Mouse (Mus musculus) spleen, adult 12 weeks (tissue): ENCODE measurements at regions not wholly inside any gene's neighbourhood (a gene's known extent, or its start where the extent isn't known, plus 50 kb on each side); places are given as distances from the start of the nearest gene placed in this dataset.
"Not testable (repeated sequence)": the region's sequence is repeated elsewhere in the genome, so short reads cannot be mapped to it uniquely, and the experiment has no call there.

Experiments
- DNase-seq: peaks from one replicate; pipeline ENCODE4 v3.0.0; 2022; ENCODE audit warnings: low spot score

DNA sequence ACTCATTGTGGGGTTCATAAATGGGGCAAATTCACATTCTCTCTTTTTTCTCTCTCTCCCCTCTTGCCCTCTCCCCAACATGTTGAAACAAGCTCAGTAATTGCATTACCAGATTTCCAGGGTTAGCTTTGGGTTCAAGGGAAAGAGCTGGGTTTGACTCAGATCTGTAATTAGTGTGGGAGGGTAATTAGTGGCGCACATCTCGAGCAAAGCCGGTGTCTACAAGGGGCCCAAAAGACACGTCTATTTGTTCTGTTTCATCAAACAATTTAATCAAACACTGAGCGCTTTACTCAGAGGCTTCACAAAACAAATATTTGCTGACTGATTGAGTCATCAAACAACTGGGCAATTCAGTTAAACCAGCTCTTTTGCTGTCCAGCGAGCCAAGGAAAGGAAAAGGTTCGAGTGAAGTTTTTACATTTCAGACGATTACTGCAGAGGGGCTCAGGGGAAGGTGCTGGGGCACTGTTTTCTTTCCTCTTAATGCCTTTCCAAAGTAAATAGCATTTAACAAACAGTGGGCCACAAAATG, 193.6 kb upstream of the Six2 start:
- DNase-seq: no peak

DNA sequence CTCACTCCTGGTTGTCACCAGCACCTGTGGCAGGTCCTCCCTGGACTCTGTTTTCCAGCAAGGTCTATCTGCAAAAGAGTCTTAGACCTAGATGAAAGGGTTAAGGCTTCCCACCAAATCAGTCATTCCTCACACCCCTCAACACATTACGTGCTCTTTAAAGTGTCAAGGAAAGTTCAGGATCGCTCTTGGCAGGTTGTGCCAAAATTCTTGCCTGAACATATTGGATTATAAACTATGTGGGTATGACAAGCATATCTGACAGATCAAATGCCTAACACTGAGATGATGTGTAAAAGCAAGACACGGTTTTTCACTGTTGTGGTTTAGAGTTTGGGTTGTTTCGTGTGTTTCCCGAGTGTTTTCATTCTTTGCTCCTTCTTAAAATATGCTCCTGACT, 193.0 kb upstream of the Six2 start:
- no peak for DNase-seq

DNA sequence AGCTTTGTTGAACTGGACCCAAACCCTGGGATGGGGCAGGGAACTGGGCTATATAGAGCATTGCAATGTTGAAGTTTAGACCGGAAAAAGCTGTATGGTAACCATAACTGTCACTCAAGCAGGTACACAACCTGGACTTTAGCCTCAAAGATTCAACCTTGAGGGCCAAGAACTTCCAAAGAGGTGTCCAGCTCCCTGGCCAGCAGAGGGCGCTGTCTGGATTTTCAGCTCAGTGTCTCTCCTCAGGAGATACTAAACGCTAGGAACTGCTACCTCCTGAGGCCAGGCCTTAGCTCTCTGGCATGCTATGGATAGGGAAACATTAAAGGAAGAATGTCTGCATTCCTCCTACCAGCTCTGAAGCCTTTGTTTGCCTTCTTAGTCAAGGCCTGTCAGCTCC, 189.4 kb upstream of the Six2 start:
- peak; percentile 37 for DNase-seq

DNA sequence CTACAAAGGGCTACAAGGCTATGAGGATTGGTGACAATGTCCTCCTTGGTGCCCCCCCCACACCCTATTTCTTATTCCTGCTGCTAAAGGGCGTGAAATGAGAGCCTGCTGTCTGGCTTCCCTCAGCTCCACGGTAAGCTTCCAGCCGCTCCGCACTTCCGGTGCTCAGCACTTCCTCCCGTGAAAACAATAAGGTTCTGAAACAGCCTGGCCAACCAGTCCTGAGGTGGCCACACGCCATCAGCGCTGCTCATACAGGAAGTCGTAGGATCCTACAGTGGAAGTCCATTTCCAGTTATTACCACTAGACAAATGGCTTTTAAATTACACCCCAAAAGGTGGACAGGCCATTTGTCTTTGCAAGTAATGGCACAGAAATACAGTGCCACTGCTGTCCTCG, 188.8 kb upstream of the Six2 start:
- no peak for DNase-seq

DNA sequence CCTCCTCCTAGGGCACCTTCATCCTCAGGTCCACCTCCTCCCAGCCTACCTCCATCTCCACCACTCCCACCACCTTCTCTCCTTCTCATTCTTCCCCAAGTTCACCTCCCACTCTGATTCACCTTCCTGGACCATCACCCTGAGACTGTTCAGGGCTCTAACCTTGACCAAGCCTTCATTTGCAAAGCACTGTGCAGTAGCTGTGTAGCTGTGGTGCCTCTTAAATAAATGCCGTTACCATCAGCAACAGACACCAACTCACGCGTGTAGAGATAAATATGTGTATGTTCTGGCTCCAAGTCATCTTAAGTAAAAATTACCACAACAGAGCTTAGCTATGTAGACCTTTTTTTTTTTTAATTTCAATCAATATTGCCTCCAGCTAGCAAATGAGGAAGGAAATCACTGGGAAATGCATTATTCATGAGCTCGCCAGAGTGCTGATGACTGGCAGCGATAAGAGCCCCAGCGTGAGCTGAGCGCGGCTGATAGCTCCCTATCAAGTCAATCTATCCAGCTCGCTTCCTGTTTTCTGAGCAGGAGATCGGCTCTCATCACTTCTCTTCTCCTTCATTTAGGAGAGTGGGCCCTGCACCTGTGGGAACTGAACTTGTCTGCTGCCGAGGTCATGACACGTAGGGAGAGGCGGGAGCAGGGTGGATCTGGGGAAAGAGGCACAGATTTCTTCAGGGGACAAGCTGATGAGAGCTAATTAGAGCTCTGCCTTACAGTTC, 185.9 kb upstream of the Six2 start:
- DNase-seq: no peak

DNA sequence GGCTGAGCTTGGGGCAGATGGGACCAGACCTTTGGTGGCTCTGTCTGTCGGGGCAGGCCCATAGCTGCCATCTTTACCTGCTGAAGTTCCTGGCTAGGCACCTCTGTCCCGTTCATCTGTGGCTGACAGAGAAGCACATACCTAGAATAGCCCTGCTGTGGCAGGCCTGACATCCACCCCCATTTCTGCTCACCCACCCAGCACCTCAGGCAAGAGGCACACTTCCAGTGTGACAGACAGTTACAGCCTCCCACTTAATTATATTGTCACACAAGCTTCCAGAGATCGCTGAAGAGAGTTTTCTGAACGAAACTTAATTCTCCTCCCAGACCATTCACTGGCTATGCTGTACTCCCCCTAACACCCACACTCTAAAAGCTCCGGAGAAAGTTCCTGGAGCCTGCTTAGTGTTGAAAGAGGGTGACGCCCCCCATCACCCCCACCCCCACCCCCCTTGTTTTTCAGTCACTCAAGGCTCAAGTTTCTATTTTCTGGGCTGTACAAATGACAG, 184.9 kb upstream of the Six2 start:
- DNase-seq: no peak

DNA sequence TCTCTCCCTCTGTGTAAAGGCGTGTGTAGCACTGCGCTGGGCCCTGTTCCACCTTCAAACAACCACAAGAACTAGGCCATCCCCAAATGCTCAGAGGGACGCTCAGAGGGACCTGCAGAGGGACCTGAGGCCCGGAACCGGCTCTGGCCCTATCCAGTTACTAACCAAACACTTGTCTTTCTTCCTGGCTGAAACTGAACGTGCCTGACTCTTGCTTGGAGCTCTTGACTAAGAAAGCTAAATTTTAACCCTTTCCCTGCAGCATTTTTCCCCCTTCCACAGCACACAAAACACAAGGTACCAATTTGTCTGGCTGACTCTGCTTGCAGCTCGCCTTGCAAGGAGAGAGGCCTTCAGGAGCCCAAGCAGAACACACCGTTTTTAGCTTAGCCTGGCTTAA, 182.3 kb upstream of the Six2 start:
- no peak for DNase-seq

DNA sequence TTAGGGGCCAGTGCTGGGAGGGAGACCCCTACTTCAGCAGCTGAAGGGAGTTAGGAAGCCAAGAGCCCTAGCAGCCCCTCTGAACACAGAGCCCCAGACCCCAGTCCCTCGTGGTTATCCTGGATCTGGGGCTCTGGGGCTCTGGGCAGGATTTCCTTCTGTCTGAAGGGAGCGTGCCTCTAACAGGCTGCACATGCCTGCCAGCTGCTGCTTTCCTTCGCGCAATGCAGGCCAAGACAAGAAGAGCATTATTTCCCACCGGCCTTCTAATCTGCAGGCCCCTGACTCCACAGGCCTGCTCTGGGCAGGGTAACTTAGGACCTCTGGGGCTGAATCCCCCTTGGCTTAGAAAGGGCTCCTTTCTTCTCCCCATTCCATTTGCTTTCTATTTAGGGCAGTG, 181.1 kb upstream of the Six2 start:
- DNase-seq: no peak

DNA sequence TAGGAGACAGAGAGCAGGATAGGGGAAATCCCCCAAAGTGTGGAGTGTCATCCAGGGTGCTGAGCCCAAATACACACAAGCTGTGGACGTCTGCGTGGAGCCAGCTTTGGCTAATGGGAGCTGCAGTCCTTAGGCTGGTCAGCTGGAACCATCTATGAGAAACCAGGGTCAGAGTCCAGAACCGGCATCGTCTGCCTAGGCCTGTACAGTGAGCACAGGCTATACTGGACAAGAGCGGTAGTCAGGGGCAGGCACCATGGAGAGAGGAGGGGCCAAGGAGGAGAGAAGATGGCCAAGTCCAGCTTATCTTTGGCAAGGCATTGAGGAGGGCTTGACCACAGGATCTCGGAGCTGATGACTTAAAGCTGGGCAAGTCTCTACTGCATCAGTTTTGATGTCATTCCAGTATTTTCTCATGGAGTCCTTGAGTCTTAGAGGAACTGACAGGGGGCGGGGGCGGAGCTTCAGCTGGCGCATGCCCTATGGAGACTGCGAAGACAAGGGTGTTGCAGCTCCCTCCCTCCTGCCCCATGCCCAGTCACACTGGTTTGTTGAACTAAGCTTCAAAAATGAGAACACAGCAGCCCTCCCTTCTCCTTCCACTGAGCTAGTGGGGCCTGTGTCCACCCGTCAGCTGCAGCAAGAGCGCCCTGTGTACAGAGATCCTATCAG, 180.0 kb upstream of the Six2 start:
- DNase-seq: no peak

DNA sequence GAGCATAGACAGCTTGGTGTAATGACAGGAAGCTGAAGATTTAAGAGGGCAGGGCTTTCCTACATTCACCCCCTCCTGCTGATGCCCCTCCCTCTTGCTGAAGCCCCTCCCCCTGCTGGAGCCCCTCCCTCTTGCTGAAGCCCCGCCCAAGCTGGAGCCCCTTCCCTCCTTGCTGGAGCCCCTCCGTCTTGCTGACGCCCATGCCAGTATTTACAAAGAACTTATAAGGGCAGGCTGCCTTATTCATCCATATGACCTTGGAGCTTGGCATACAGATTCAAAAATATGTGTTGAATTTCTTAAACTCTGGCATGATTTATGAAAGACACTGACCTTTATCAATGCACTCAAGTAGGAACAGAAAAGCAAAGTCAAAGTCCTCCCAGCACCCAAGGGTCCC, 178.5 kb upstream of the Six2 start:
- DNase-seq: no peak

DNA sequence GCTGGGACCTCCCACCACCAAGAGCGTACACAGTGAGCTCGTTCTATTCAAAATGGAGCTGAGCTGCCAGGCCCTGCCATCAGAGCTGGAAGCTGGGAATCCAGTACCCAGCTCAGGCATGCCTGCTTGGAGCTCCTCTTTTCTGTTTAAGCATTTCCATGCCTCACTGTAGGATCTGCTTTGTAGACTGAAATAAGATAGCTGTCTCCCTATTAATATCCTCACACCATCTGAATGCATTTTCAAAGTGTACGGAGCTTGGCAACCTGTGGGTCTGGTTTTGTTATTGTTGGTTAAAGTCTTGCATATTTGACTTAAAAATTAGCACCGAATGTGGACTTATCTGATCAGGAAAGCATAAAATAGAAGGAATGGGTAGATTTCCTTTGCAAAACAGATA, 177.9 kb upstream of the Six2 start:
- no peak for DNase-seq

DNA sequence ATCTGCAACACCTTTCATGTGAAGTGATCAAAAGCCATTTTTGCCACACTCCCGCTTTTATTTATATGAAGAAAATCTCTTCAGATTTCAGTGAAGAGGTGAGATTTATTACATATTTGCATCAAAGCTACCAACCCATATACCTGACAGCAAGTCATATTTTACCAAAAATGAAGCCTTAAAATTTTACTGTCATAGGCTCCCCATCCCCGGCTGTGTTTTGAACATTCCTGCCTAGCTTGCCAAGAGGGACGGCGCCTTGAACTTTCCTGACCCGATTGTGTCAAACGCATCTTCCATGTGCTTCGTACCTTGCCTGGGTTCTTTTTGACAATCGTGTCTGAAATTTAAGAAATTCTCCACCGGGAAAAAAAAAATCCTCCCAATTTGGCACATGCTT, 173.3 kb upstream of the Six2 start:
- DNase-seq: no peak

DNA sequence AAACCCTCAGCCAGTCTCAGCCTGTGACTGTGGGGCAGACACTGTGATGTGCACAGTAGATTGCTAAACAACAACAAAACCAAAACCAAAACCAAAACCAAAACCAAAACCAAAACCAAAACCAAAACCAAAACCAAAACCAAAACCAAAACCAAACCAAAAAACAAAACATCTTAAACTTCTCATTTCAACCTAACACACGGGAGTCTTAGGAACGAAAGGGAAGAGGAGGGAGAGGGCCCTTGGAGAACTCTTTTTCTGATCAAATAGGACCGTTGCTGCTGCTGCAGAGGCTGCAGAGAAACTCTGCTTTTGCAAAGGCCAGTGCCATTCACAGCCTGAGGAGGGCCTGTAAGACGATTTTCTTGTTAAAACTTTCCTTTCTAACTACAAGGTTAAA, 172.7 kb upstream of the Six2 start:
- DNase-seq: no peak

DNA sequence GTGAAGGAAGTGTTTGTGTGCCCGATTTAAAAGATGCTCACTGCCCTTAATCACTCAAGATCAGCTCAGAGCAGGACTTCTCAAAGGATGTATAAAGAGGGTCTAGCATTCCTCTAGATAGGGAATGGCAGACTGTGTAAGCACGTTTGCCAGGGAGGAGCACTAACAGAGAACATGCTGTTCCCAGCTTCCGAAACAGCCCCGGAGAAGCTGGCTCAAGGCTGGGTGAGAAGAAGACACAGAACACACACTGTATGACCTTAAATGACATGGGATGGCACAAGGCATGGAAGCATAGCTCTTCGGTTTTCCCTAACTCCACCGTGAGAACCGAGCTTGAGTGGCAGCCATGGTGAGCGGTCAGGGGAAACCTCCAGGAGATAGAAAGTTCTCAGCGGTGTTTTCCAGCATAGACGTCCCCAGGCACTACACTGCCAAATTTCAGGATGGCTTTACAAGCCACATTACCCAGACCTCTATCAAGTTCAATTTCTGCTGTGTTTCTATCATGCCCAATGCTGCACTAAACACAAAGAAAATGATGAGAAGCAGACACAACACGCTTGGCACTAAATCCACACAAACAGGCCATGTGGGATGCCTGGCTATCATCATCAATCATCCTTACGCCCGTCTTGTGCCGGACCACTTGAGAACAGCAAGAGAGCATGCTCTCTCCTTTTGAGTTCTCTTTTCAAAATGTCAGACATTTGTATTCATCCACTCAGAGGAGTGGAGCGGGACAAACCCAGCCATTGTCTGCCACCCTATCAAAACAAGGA, 172.0 kb upstream of the Six2 start:
- no peak for DNase-seq

DNA sequence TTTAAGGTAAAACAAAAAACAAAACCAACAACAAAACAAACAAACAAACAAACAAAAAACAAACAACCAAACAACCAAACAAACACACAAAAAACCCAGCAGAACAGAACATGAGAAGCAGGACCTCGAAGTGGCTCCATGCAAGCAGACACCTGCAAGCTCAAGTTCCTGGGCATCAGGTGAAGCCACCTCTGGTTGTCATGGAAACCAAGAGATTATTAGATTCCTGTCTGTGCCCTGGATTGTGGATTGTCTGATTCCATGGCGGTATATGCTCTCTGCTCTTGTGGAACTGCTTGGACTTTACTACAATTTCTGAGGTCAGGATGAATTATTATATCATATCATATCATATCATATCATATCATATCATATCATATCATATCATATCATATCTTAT, 170.4 kb upstream of the Six2 start:
- no peak for DNase-seq

DNA sequence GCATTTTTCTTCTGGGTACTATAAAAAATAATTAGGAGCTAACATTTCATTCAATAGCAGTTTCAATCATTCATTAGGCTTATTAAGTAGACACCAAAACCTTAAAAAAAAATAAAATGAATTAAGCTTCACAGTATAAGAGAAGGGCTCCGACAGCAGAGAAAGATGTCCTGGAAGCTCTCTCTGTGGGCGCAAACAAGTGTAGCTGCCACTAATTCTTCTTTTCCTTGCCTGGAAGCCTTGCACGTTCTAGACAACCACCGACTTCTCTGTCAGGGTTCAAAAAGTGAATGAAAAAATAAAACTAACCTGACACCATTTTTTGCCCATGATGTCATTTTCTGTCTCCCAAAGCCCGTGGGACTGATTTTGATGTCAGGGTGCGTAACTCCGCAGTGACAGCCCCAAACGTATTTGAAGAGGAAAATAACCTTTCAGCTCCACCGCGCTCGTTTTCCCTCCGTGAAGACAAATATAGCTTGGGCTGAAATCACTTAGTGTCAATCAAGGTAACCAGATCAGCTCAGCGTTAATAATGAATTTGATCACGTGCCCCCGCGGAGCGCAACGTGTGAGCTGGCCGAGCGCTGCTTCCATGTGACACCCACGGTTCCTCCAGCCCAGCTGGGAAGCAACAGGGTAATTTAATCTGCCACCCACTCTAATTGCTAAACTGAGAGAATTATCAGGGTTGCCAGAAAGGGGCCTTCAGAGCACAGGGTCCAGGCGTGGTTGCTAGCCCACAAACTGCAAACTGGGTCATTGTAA, 169.8 kb upstream of the Six2 start:
- DNase-seq: no peak

DNA sequence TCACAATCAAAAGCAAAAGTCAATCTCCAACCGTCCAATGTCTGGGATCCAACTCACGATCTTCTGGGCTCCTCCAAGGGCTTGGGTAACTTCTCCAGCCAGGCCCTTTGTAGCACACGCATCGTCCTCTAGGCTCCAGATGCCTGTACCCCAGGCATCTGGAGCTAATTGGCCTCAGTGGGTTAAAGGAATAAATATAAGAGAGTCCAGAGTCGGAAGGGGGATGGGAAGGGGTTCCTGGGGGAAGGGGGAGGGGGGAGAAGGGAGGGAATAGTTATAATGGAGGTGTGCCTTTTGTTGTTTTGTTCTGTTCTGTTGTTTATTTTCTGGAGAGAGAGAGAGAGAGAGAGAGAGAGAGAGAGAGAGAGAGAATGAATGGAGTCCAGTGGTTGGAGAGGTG, 168.8 kb upstream of the Six2 start:
- DNase-seq: not testable (repeated sequence)

DNA sequence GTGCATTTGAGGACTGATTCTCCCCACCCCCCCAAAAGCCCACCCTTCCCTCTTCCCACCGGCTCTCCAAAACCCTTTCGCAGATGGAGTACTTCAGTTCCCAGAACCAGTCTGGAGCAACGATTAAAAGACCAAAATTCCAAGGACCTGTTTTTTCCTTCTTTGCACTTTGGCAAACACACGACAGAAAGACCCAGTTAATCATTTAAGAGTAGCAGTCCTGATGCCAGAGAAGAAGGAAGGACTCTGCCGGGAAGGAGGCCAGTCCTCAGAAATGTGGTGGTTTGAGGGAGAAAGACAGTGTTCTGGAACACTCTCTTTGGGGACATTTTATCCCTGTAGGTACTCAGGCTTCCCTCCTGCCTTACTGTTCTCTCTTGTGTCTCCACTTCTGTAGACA, 165.1 kb upstream of the Six2 start:
- no peak for DNase-seq

DNA sequence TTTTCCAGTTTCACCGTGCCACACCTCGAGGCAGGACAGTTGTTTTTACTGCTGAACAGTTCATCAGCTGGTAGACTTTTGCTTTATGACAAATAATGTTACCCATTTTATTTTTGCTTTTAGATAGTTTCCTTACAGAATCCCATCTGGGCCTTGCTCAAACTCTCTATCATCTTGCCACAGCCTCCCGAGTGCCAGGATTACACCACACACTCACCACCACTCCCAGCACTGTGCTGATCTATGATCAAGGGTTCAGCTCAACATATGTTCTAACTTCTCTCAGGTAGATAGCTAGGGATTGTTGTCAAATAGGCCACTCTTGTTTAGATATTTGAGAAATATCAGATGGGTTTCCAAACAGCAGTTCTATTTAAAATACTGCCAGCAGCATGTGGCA, 160.5 kb upstream of the Six2 start:
- no peak for DNase-seq

DNA sequence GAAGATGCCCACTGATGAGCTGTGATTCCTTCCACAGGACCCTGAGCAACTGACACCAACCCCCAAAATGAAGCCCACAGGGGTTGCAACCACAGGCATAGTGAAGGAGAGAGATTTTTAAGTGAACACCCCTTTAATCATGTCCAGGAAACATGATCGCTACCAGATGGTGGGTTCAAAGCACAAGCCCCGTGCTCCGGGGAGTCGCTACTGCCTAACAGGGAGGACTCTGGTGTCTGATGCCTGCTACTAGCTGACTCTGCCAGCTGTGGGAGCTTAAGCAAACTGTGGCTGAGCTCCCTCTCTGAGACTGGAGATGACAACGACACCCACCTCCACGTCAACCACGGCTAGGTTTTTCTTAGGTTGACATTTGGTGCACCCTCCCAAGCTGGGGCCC, 159.7 kb upstream of the Six2 start:
- DNase-seq: no peak

DNA sequence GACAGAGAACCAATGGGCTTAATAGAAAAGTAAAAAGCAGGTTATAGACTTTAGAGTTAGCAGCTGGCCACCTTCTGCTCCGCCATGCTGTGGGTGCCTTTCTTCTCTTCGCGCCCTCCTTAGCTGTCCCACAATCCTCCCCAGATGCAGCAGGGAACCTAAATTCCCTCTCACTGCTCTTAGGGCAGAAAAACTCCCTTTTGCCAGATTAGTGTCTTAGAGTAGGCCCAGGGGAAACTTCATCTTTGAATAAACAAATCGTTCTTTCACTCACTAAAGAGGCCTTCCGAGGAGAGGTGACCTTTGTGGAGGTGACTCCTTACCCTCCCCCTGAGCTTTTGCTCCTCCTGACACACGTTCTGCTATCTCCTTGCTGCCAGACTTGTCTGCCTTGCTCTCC, 157.0 kb upstream of the Six2 start:
- no peak for DNase-seq

DNA sequence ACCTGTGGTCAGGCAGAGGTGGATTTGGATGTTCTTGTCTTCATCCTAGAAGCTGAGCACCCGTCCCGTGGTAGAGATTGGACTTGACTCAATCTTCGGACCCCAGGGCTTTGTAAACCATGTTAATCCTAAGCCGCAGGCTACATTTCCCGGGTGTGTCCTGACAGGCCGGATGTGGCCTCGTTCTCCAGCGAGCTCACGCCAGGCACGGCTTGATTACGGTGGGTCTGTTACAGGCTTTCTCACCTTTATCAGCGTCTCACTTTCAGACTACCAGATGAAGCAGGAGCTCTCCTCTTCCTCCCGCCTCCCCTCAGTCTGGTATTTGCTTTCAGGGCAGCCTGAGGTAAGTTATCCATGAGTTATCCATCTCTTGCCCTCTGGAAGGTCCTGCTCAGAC, 156.4 kb upstream of the Six2 start:
- DNase-seq: no peak
